Mouse (Mus musculus) intestine, embryonic 16.5 days (tissue): ENCODE measurements around the gene Map1b. TPM values are rescaled to one million over a fixed set of nuclear protein-coding genes. Genes with fewer than 3 reads are reported as not detected.

Experiments
- ATAC-seq: fragments of 200-750 bp; cut with Nextera tagmentation; 2 replicates; pipeline ENCODE4 v1.8.0; 2017; ENCODE audit warnings: moderate TSS enrichment, moderate library complexity
- H3K27ac ChIP-seq: fragments of 300-500 bp; sonication (generic); 2 replicates; pipeline ENCODE4 v1.5.1; 2014; ENCODE audit warnings: mild to moderate bottlenecking, low read length
- H3K27me3 ChIP-seq: fragments of 300-500 bp; sonication (generic); replicated peaks from 2 replicates; pipeline ENCODE4 v1.6.1; 2014; ENCODE audit warnings: low read length, control low read depth, mixed read lengths; ENCODE audit not compliant: control insufficient read depth, insufficient read depth
- H3K36me3 ChIP-seq: fragments of 300-500 bp; sonication (generic); 2 replicates; pipeline ENCODE4 v1.6.1; 2014; ENCODE audit warnings: low read length, control low read depth; ENCODE audit not compliant: control insufficient read depth, insufficient read depth
- H3K4me1 ChIP-seq: fragments of 300-500 bp; sonication (generic); 2 replicates; pipeline ENCODE4 v1.6.1; 2014; ENCODE audit warnings: low read length, control low read depth, mixed read lengths; ENCODE audit not compliant: control insufficient read depth, insufficient read depth
- H3K4me2 ChIP-seq: fragments of 300-500 bp; sonication (generic); 2 replicates; pipeline ENCODE4 v1.6.1; 2014; ENCODE audit warnings: low read depth, low read length, control low read depth
- H3K4me3 ChIP-seq: fragments of 300-500 bp; sonication (generic); 2 replicates; pipeline ENCODE4 v1.5.1; 2014; ENCODE audit warnings: mild to moderate bottlenecking, low read length
- H3K9ac ChIP-seq: fragments of 300-500 bp; sonication (generic); 2 replicates; pipeline ENCODE4 v1.6.1; 2014; ENCODE audit warnings: low read depth, low read length
- H3K9me3 ChIP-seq: fragments of 300-500 bp; sonication (generic); 2 replicates; pipeline ENCODE4 v1.6.1; 2016; ENCODE audit warnings: low read length, control low read depth; ENCODE audit not compliant: control insufficient read depth
- WGBS: fragments of 180-500 bp; shearing (Covaris S2); extraction: QIAGEN DNeasy Blood & Tissue Kit; methylation state at CpG from one replicate; pipeline ENCODE4 v1.1.7; 2014; 5-methylcytosine and 5-hydroxymethylcytosine counted together
- polyA plus RNA-seq: library from polyadenylated mRNA; unstranded; fragments of >200 nt; fragmentation: Nextera tagmentation; extraction: Ambion mirVana; gene quantifications from 2 replicates; pipeline ENCODE4 v1.2.1, GENCODE M21; 2015

The Map1b gene
- polyA plus RNA-seq, 1 experiment from 2014 or later: 91.4 TPM

DNA sequence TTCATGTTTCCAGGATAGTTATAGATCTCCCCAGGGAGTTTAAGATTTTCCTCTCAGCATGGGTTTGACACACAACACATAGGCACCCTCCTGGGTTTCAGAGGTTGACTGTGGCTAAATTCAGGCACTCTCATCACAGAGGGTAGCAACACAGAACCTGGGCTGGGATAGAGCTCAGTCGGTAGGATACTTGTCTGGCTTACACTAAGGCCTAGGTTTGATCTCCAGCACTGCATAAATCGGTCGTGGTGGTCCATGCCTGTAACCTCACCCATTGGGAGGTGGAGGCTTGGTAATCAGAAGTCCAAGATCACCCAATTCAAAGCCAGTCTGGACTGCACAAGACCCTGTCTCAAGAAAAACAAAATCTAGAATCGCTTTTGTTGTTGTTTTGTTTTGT is 68.1 kb downstream of the Map1b start:
- Histone ChIP-seq H3K9me3 (no peaks in the 10 kb centered on the region), H3K27me3 (no peaks in the 10 kb centered on the region), H3K4me3 (no peak overlapping the region), H3K4me1 (0 out of 2 replicates have a peak, but pooled peaks cover 5% of the 10 kb centered on the region), H3K36me3 (no peaks in the 10 kb centered on the region; the same call in 1 of the 2 replicates), H3K9ac (no peak overlapping the region), H3K27ac (no peak overlapping the region), H3K4me2 (no peak overlapping the region)
- WGBS: 68% methylated on average over 4 of the region's 4 CpGs
- no peak for ATAC-seq

DNA sequence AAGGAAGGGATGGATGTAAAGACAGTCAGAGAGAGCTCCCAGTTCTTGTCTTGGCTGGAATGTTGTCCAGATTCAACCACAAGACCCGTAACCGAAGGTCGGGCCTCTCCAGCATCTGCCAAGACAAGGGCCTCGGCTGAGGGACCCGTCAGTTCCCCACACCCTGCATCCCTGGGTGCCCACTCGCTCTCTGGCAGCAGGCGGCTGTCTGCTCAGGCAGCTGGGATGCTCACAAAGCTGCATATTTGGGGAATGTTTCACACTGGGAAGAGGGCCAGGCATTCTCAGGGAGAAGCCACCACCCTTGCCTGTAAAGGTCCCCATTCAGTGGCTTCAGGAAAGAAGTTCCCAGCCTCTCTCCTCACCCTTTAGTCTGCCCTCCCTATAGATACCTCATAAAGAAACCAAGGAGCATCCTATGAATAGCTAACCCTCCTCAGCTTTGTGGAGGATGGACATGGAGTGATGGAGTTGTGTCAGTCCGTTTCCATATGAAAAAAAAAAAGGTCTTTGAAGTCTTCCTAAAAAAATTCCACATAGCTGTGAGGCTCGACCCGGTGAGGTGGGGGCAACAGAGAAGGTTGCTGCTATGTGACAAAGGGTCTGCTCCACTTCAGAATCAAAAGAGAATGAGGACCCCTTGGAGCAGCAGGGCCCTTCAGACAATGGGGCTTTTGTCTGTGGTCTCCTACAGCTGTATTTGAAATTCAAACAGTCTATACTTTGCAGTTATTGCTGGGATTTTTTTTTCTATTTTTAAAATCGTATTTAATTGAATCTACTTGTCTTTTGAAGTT is 68.7 kb downstream of the Map1b start:
- 62% methylated on average over 11 of the region's 11 CpGs for WGBS
- Histone ChIP-seq H3K27ac (no peak overlapping the region), H3K36me3 (no peaks in the 10 kb centered on the region; the same call in 1 of the 2 replicates), H3K9me3 (no peaks in the 10 kb centered on the region), H3K27me3 (no peaks in the 10 kb centered on the region), H3K4me1 (0 out of 2 replicates have a peak, but pooled peaks cover 5% of the 10 kb centered on the region), H3K9ac (peak overlapping the region; percentile 24; the same call in 1 of the 2 replicates), H3K4me3 (no peak overlapping the region), H3K4me2 (no peak overlapping the region)
- no peak; the same call in 1 of the 2 replicates for ATAC-seq

DNA sequence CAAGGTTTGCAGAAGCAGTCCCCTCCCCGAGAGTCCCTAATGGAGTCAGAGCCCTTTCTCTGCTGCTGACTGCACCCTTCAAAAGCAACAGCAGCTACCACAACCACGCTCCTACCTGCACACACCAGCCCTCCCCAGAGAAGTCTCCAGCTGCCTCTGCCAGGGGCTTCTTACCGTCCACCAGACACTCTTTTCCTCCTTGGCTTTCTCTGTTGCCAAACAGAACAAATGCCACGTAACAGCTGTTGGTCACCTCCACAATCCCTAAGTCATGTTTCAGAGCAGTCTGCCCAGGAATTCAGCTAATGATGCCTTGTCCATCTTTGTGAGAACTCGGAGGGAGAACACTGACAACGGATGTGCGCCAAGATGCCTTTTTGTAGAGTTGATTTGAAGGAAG is 69.3 kb downstream of the Map1b start:
- Histone ChIP-seq H3K4me2 (no peak overlapping the region), H3K9me3 (no peaks in the 10 kb centered on the region), H3K4me3 (no peak overlapping the region), H3K27me3 (no peaks in the 10 kb centered on the region), H3K36me3 (no peaks in the 10 kb centered on the region; the same call in 1 of the 2 replicates), H3K27ac (no peak overlapping the region), H3K9ac (peak overlapping the region; percentile 24; the same call in 1 of the 2 replicates), H3K4me1 (peaks cover 5% of the 10 kb centered on the region; the same call in 1 of the 2 replicates)
- WGBS: 76% methylated on average over 7 of the region's 7 CpGs
- no peak for ATAC-seq

DNA sequence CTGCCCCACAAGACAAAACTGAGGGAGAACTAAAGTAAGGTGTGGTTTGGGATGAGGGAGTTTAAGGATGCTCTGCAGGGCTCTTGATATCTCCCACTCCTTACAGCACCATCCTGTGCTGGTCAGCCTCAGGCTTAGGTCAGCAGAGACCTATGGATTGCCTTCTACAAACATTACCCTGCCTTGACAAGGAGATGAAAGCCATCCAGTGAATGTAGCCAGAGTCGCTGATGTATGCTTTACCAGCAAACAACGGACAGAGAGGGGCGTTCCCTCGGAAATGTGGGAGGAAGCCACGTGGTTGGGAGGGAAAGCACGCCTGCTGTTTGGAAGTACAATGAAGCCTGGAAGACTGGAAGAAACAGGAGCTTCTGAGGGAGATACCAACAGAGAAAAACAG is 71.5 kb downstream of the Map1b start:
- H3K27me3 ChIP-seq: no peaks in the 10 kb centered on the region
- WGBS: 5% methylated on average over 6 of the region's 6 CpGs
- H3K9me3 ChIP-seq: no peaks in the 10 kb centered on the region
- no peak overlapping the region for H3K4me2 ChIP-seq
- peaks cover 5% of the 10 kb centered on the region; the same call in 1 of the 2 replicates for H3K4me1 ChIP-seq
- ATAC-seq: no peak
- no peaks in the 10 kb centered on the region; the same call in 1 of the 2 replicates for H3K36me3 ChIP-seq
- no peak overlapping the region for H3K27ac ChIP-seq
- no peak overlapping the region for H3K9ac ChIP-seq
- no peak overlapping the region for H3K4me3 ChIP-seq

DNA sequence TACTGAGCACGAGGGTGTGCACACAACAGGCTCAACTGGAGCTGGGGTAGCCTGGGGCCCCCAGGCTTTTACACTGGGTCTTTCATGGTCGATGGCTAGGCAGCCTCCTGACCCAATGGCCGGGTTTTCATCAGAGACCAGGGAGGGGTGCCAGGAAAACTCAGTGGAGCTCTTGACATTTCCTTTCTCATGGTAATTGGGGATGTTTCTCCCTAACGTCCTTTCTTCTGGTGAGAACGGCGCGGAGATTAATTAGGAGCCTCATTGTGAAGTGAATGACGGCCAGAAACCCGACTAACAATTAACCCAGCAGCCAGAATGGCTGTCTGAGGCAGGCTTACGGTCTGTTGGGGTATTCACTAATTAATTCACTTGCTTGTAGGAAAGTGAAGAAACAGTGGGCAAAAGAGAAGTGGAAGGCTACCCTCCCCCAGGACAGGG is 71.9 kb downstream of the Map1b start:
- Histone ChIP-seq H3K27ac (no peak overlapping the region), H3K9me3 (no peaks in the 10 kb centered on the region), H3K27me3 (no peaks in the 10 kb centered on the region), H3K9ac (no peak overlapping the region), H3K36me3 (no peaks in the 10 kb centered on the region; the same call in 1 of the 2 replicates), H3K4me1 (peaks cover 5% of the 10 kb centered on the region; the same call in 1 of the 2 replicates), H3K4me3 (no peak overlapping the region), H3K4me2 (no peak overlapping the region)
- WGBS: 31% methylated on average over 10 of the region's 10 CpGs
- no peak for ATAC-seq

DNA sequence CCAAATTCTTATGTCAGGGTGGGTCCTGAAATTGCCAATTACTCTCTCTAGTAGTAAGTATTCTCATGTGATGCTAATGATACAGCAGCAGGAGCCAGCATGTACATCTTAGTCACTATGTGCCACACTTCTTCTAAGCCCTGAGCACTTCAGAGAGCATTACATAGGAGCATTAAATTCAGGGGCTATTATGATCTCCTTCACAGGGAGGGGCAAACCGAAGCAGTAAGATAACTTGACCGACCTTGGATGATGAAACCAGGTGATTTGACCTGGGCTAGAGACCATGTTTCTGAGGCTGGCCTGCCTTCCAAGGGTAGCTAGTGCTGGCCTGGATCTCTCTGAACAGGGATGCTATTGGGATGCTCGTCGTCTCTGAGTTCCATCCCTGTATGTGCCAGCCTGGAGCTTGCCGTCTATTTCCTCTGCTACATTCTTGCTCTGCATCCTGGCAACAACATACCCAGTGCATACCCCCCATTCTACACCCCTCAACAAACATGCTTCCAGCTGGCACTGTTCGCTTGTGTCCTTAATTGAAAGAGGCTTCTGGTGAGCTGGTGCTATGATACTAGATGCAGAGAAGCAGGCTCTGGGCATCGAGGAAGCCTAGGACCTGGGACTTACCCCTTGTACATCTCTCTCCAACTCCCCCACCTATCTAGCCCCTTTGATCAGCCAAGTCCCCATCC is 72.7 kb downstream of the Map1b start:
- no peaks in the 10 kb centered on the region; the same call in 1 of the 2 replicates for H3K36me3 ChIP-seq
- peaks cover 5% of the 10 kb centered on the region; the same call in 1 of the 2 replicates for H3K4me1 ChIP-seq
- no peak overlapping the region for H3K4me3 ChIP-seq
- no peak overlapping the region for H3K27ac ChIP-seq
- no peak overlapping the region for H3K9ac ChIP-seq
- H3K9me3 ChIP-seq: no peaks in the 10 kb centered on the region
- no peak overlapping the region for H3K4me2 ChIP-seq
- ATAC-seq: no peak
- WGBS: 80% methylated on average over 7 of the region's 7 CpGs
- no peaks in the 10 kb centered on the region for H3K27me3 ChIP-seq

DNA sequence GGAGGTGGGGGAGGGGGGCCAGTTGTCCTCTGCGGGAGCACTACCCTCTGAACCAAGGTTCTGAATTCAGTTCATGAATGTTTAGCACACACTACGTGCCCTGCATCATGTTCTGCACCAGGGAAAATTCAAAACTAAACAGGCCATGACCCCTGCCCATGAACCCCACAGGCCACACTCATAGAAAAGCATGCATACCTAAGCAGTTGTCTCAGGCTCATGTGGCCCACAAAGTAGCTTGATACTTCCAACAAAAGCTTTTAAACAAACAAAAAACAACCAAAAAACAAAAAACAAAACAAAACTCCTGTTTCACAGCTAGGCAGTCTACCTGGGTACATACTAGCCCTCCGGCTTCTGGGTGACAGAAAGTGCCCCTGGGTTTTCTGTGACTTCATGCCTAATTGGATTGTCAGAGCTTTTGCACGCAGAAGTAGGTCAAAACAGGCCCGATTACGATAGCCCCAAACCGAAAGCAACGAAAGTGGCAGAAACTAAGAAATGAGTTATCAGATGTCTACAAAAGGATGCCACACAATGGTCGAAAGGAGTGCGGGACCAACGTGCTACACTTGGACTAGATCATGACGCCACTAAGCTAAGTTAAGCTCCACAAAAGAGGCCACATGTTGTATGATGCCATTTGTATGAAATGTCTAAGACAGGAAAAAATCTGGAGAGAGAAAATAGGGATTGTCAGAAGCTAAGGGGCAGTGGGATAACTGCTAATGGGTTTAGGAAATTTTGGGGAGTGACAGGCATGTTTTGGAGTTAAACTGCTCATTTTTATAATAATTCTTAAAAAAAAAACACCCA is 73.7 kb downstream of the Map1b start:
- Histone ChIP-seq H3K27ac (no peak overlapping the region), H3K4me3 (no peak overlapping the region), H3K27me3 (no peaks in the 10 kb centered on the region), H3K9me3 (no peaks in the 10 kb centered on the region), H3K4me1 (peaks cover 5% of the 10 kb centered on the region; the same call in 1 of the 2 replicates), H3K4me2 (no peak overlapping the region), H3K9ac (no peak overlapping the region), H3K36me3 (no peaks in the 10 kb centered on the region; the same call in 1 of the 2 replicates)
- WGBS: 78% methylated on average over 12 of the region's 12 CpGs
- no peak for ATAC-seq

DNA sequence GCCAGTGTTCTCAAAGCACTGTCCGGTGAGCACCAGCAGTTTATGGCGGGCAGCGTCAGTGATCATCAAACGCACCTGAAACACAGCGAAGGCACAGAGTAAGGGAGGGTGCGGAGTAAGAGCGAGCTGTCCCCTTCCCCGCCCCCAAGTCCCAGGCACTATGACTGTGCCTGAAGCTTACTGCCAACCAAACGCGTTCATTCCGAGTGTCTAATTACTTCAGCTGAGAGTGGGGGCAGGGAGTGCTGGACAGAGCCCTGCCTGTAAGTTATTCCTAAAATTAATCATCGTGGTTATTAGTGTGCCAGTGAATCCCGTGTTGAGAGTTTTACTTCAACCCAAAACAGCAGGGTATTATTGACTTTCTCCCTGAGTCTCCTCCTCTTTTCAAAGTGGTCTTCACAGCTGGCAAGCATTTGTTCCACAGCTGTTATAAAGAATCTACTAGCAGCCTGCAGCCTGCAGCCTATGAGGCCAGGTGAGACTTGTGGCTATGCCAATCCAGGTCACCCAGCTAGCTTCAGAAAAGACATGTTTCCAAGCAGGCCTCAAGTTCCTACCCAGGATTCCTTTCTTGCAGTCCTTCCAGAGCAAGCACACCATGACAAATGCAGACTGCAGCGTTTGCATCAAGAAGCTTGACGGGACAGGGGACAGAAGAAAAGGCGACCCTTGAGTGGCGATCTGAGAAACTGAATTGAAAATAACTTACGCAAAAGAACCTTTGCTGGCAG is 74.5 kb downstream of the Map1b start:
- Histone ChIP-seq H3K9me3 (no peaks in the 10 kb centered on the region), H3K4me3 (no peak overlapping the region), H3K4me1 (no peaks in the 10 kb centered on the region; the same call in 1 of the 2 replicates), H3K36me3 (no peaks in the 10 kb centered on the region; the same call in 1 of the 2 replicates), H3K9ac (no peak overlapping the region), H3K4me2 (no peak overlapping the region), H3K27me3 (no peaks in the 10 kb centered on the region), H3K27ac (no peak overlapping the region)
- ATAC-seq: no peak
- WGBS: 65% methylated on average over 18 of the region's 18 CpGs
